In genomic region chr2:10094327-10095100, GRCm38 (mm10) we compare ENCODE assay signal across 23 mouse cellular contexts. TPM values are rescaled to one million over a fixed set of nuclear protein-coding genes. Genes with fewer than 3 reads are reported as not detected.
DNase-seq lines count a peak whose midpoint lies in the region; ATAC-seq and TF ChIP-seq lines count a peak whose summit lies in the region.
"Had no signal": no experiment of that assay in that cellular context is flagged by ENCODE, and none has a peak within 500 bp of the region (broad histone marks: within the 10 kb centered on the region; RNA-seq: fewer than 3 reads in every experiment).

No protein-coding gene starts in this region.

- TF ChIP-seq CTCF in liver, postnatal 0 days (IDR thresholded peaks at IDR 0.05; ENCODE audit: low read depth) = 0 out of 2 replicates have a peak, but pooled peaks have one; percentile 5
- no peak for TF ChIP-seq CTCF in lung, postnatal 0 days (IDR thresholded peaks at IDR 0.05)

- ATAC-seq in heart, embryonic 11.5 days (replicated peaks; ENCODE audit: insufficient number of reproducible peaks, low FRiP score, low TSS enrichment) = no peak
- ATAC-seq in midbrain, embryonic 11.5 days (ENCODE audit: low FRiP score) = peak; percentile 23; the same call in 1 of the 2 replicates
- ATAC-seq in midbrain, embryonic 15.5 days (replicated peaks) = no peak
- peak; percentile 82 for ATAC-seq in liver, postnatal 0 days
- no peak for ATAC-seq in lung, postnatal 0 days
- ATAC-seq: activated CD4-positive, CD25-positive, alpha-beta regulatory T cell, adult 4 months; forebrain, embryonic 13.5 days had no signal

- DNase-seq in heart, adult 11 months = peak; percentile 28
- no peak for DNase-seq in midbrain, embryonic 11.5 days (ENCODE audit: low spot score, missing footprints)
- no peak for DNase-seq in liver, postnatal 0 days
- no peak for DNase-seq in layer of hippocampus, postnatal 25 days (ENCODE audit: extremely low spot score in 1 of 2, low spot score in 1 of 2)
- no peak for DNase-seq in left cerebral cortex, adult 8-10 months (ENCODE audit: low spot score in 2 of 2)
- no peak for DNase-seq in lung, postnatal 0 days (ENCODE audit: low spot score)
- DNase-seq: adrenal gland, postnatal 25 days; cerebellum, adult 11 months; cerebellum, postnatal 10 days; gastrocnemius, postnatal 10 days; heart, adult 2 months; left cerebral cortex, postnatal 4 days; lung, adult 18-20 months; lung, postnatal 36 days had no signal

- H3K36me3 ChIP-seq in heart, embryonic 11.5 days (ENCODE audit: control insufficient read depth, insufficient read depth, low read length) = peaks cover 14% of the 10 kb centered on the region
- H3K36me3 ChIP-seq in midbrain, embryonic 11.5 days (ENCODE audit: control insufficient read depth, insufficient read depth, low read length) = peaks cover 14% of the 10 kb centered on the region
- H3K36me3 ChIP-seq in midbrain, embryonic 15.5 days (replicated peaks) = peaks cover 21% of the 10 kb centered on the region
- H3K36me3 ChIP-seq in liver, postnatal 0 days (replicated peaks; ENCODE audit: insufficient read depth, low read length) = peaks cover 48% of the 10 kb centered on the region
- peaks cover 25% of the 10 kb centered on the region; the same call in 1 of the 2 replicates for H3K36me3 ChIP-seq in lung, postnatal 0 days (ENCODE audit: insufficient read depth, low read length)

- H3K4me2 ChIP-seq in heart, embryonic 11.5 days = no peak overlapping the region
- H3K4me2 ChIP-seq in midbrain, embryonic 11.5 days = no peak overlapping the region
- H3K4me2 ChIP-seq in midbrain, embryonic 15.5 days = no peak overlapping the region
- H3K4me2 ChIP-seq in liver, postnatal 0 days (ENCODE audit: low read depth, low read length) = no peak overlapping the region
- no peak overlapping the region for H3K4me2 ChIP-seq in lung, postnatal 0 days (replicated peaks; ENCODE audit: low read depth, low read length)
- H3K4me2 ChIP-seq: embryonic facial prominence, embryonic 12.5 days; forebrain, embryonic 13.5 days; heart, embryonic 15.5 days had no signal

- no peak overlapping the region for H3K9ac ChIP-seq in heart, embryonic 11.5 days (ENCODE audit: low read depth, low read length)
- no peak overlapping the region for H3K9ac ChIP-seq in midbrain, embryonic 11.5 days (ENCODE audit: low read length)
- H3K9ac ChIP-seq in midbrain, embryonic 15.5 days = no peak overlapping the region
- no peak overlapping the region for H3K9ac ChIP-seq in liver, postnatal 0 days (replicated peaks)
- no peak overlapping the region for H3K9ac ChIP-seq in lung, postnatal 0 days (replicated peaks; ENCODE audit: low read depth)
- H3K9ac ChIP-seq: embryonic facial prominence, embryonic 12.5 days; forebrain, embryonic 13.5 days; heart, embryonic 15.5 days had no signal

- no peak overlapping the region for H3K27ac ChIP-seq in heart, embryonic 11.5 days (ENCODE audit: low read depth, low read length)
- no peak overlapping the region for H3K27ac ChIP-seq in midbrain, embryonic 11.5 days (ENCODE audit: low read depth, low read length)
- no peak overlapping the region for H3K27ac ChIP-seq in midbrain, embryonic 15.5 days
- H3K27ac ChIP-seq in liver, postnatal 0 days (ENCODE audit: low read depth) = peak overlapping the region; percentile 86
- no peak overlapping the region for H3K27ac ChIP-seq in lung, postnatal 0 days (ENCODE audit: low read length)
- H3K27ac ChIP-seq: embryonic facial prominence, embryonic 12.5 days; forebrain, embryonic 13.5 days; heart, adult 2 months; heart, embryonic 15.5 days had no signal

- H3K4me1 ChIP-seq in heart, embryonic 11.5 days (ENCODE audit: control insufficient read depth, insufficient read depth, low read length) = no peaks in the 10 kb centered on the region
- no peaks in the 10 kb centered on the region for H3K4me1 ChIP-seq in midbrain, embryonic 11.5 days (ENCODE audit: control insufficient read depth, insufficient read depth, low read length)
- no peaks in the 10 kb centered on the region for H3K4me1 ChIP-seq in midbrain, embryonic 15.5 days
- peaks cover 11% of the 10 kb centered on the region for H3K4me1 ChIP-seq in liver, postnatal 0 days (ENCODE audit: insufficient read depth)
- no peaks in the 10 kb centered on the region for H3K4me1 ChIP-seq in lung, postnatal 0 days (ENCODE audit: insufficient read depth, low read depth, low read length)
- H3K4me1 ChIP-seq: embryonic facial prominence, embryonic 12.5 days; forebrain, embryonic 13.5 days; heart, embryonic 15.5 days had no signal

- WGBS in heart, embryonic 11.5 days (ENCODE audit: insufficient replicate concordance) = 84% methylated on average over 14 of the region's 14 CpGs
- WGBS in midbrain, embryonic 11.5 days = 89% methylated on average over 14 of the region's 14 CpGs
- WGBS in midbrain, embryonic 15.5 days = 87% methylated on average over 14 of the region's 14 CpGs
- 64% methylated on average over 14 of the region's 14 CpGs for WGBS in liver, postnatal 0 days (ENCODE audit: insufficient replicate concordance)
- 70% methylated on average over 14 of the region's 14 CpGs for WGBS in lung, postnatal 0 days

- H3K27me3 ChIP-seq in heart, embryonic 11.5 days (ENCODE audit: control insufficient read depth, insufficient read depth, low read length) = no peaks in the 10 kb centered on the region
- no peaks in the 10 kb centered on the region for H3K27me3 ChIP-seq in midbrain, embryonic 11.5 days (ENCODE audit: control insufficient read depth, insufficient read depth, low read length)
- H3K27me3 ChIP-seq in midbrain, embryonic 15.5 days (replicated peaks) = no peaks in the 10 kb centered on the region
- H3K27me3 ChIP-seq in liver, postnatal 0 days (ENCODE audit: insufficient read depth, low read length) = no peaks in the 10 kb centered on the region
- no peaks in the 10 kb centered on the region for H3K27me3 ChIP-seq in lung, postnatal 0 days (replicated peaks; ENCODE audit: insufficient read depth, low read length)
- H3K27me3 ChIP-seq: embryonic facial prominence, embryonic 12.5 days; forebrain, embryonic 13.5 days; heart, embryonic 15.5 days had no signal

- TF ChIP-seq EP300 in liver, postnatal 0 days (IDR thresholded peaks at IDR 0.05; ENCODE audit: low read depth) = no peak
- no peak for TF ChIP-seq EP300 in lung, postnatal 0 days (IDR thresholded peaks at IDR 0.05)

- no peak overlapping the region for H3K4me3 ChIP-seq in heart, embryonic 11.5 days (ENCODE audit: low read depth, low read length)
- no peak overlapping the region for H3K4me3 ChIP-seq in midbrain, embryonic 11.5 days (ENCODE audit: low read depth, low read length)
- H3K4me3 ChIP-seq in midbrain, embryonic 15.5 days = no peak overlapping the region
- no peak overlapping the region for H3K4me3 ChIP-seq in liver, postnatal 0 days (ENCODE audit: low read depth, low read length)
- H3K4me3 ChIP-seq in lung, postnatal 0 days (ENCODE audit: low read depth, low read length) = no peak overlapping the region
- H3K4me3 ChIP-seq: embryonic facial prominence, embryonic 12.5 days; erythroblast, embryonic 14.5 days; forebrain, embryonic 13.5 days; heart, adult 2 months; heart, embryonic 15.5 days had no signal

- no peaks in the 10 kb centered on the region for H3K9me3 ChIP-seq in heart, embryonic 11.5 days (replicated peaks; ENCODE audit: control insufficient read depth, low read length)
- H3K9me3 ChIP-seq in midbrain, embryonic 11.5 days (ENCODE audit: control insufficient read depth, low read length) = no peaks in the 10 kb centered on the region
- H3K9me3 ChIP-seq in midbrain, embryonic 15.5 days = no peaks in the 10 kb centered on the region
- no peaks in the 10 kb centered on the region for H3K9me3 ChIP-seq in liver, postnatal 0 days (ENCODE audit: low read length)
- H3K9me3 ChIP-seq in lung, postnatal 0 days (ENCODE audit: low read length) = no peaks in the 10 kb centered on the region
- H3K9me3 ChIP-seq: embryonic facial prominence, embryonic 12.5 days; forebrain, embryonic 13.5 days; heart, embryonic 15.5 days had no signal

RNA-seq across cellular contexts. Expression of gene Kin, which starts 14.1 kb away (rescaled TPM):
- polyA plus RNA-seq in heart, embryonic 11.5 days (2014; fragmentation: Nextera tagmentation; extraction: Ambion mirVana) = 22.6 and 27.7 TPM in 2 replicates
- 42.5 and 45.0 TPM in 2 replicates for polyA plus RNA-seq in midbrain, embryonic 11.5 days (2014; fragmentation: Nextera tagmentation; extraction: Ambion mirVana)
- 32.1 and 32.7 TPM in 2 replicates for polyA plus RNA-seq in midbrain, embryonic 15.5 days (2015; fragmentation: Nextera tagmentation; extraction: Ambion mirVana)
- 16.1 and 16.2 TPM in 2 replicates for polyA plus RNA-seq in liver, postnatal 0 days (2015; fragmentation: Nextera tagmentation; extraction: Ambion mirVana)
- total RNA-seq in layer of hippocampus, postnatal 25 days (2021) = 10 to 100 TPM; 12.5 to 13.6 TPM
- 10 to 100 TPM in 3 of 4 experiments, 1 to 10 TPM in 1; 9.0 to 15.2 (median 11.9) TPM for total RNA-seq in left cerebral cortex, adult 8-10 months (2022)
- 21.2 and 24.0 TPM in 2 replicates for polyA plus RNA-seq in lung, postnatal 0 days (2015; fragmentation: Nextera tagmentation; extraction: Ambion mirVana)

RNA-seq across cellular contexts. Expression of gene Atp5c1, which starts 14.2 kb away (rescaled TPM):
- polyA plus RNA-seq in heart, embryonic 11.5 days (2014; fragmentation: Nextera tagmentation; extraction: Ambion mirVana) = 1,104 and 1,135 TPM in 2 replicates
- 532 and 553 TPM in 2 replicates for polyA plus RNA-seq in midbrain, embryonic 11.5 days (2014; fragmentation: Nextera tagmentation; extraction: Ambion mirVana)
- 513 and 528 TPM in 2 replicates for polyA plus RNA-seq in midbrain, embryonic 15.5 days (2015; fragmentation: Nextera tagmentation; extraction: Ambion mirVana)
- 439 and 445 TPM in 2 replicates for polyA plus RNA-seq in liver, postnatal 0 days (2015; fragmentation: Nextera tagmentation; extraction: Ambion mirVana)
- total RNA-seq in layer of hippocampus, postnatal 25 days (2021) = 100 to 1,000 TPM; 261 to 293 TPM
- total RNA-seq in left cerebral cortex, adult 8-10 months (2022) = 100 to 1,000 TPM; 248 to 267 (median 258) TPM
- polyA plus RNA-seq in lung, postnatal 0 days (2015; fragmentation: Nextera tagmentation; extraction: Ambion mirVana) = 352 TPM in 2 replicates

RNA-seq across cellular contexts. Expression of gene Itih2, which starts 36.7 kb away (rescaled TPM):
- 0.87 and 6.1 TPM in 2 replicates for polyA plus RNA-seq in heart, embryonic 11.5 days (2014; fragmentation: Nextera tagmentation; extraction: Ambion mirVana)
- polyA plus RNA-seq in midbrain, embryonic 11.5 days (2014; fragmentation: Nextera tagmentation; extraction: Ambion mirVana) = 0.06 and 0.12 TPM in 2 replicates
- 3.8 and 4.2 TPM in 2 replicates for polyA plus RNA-seq in midbrain, embryonic 15.5 days (2015; fragmentation: Nextera tagmentation; extraction: Ambion mirVana)
- 527 and 547 TPM in 2 replicates for polyA plus RNA-seq in liver, postnatal 0 days (2015; fragmentation: Nextera tagmentation; extraction: Ambion mirVana)
- total RNA-seq in layer of hippocampus, postnatal 25 days (2021) = 1 to 10 TPM; 1.6 to 2.1 TPM
- total RNA-seq in left cerebral cortex, adult 8-10 months (2022) = 1 to 10 TPM; 1.5 to 2.8 (median 2.3) TPM
- 1.6 and 1.7 TPM in 2 replicates for polyA plus RNA-seq in lung, postnatal 0 days (2015; fragmentation: Nextera tagmentation; extraction: Ambion mirVana)
- total RNA-seq: hematopoietic stem cell, adult 5-6 weeks had no signal
- polyA plus RNA-seq: activated CD4-positive, CD25-positive, alpha-beta regulatory T cell, adult 4 months; small intestine, adult 2 months had no signal

RNA-seq across cellular contexts. Expression of gene Taf3, which starts 46.1 kb away (rescaled TPM):
- polyA plus RNA-seq in heart, embryonic 11.5 days (2014; fragmentation: Nextera tagmentation; extraction: Ambion mirVana) = 10.0 and 11.9 TPM in 2 replicates
- 17.0 and 17.7 TPM in 2 replicates for polyA plus RNA-seq in midbrain, embryonic 11.5 days (2014; fragmentation: Nextera tagmentation; extraction: Ambion mirVana)
- polyA plus RNA-seq in midbrain, embryonic 15.5 days (2015; fragmentation: Nextera tagmentation; extraction: Ambion mirVana) = 14.2 and 14.8 TPM in 2 replicates
- polyA plus RNA-seq in liver, postnatal 0 days (2015; fragmentation: Nextera tagmentation; extraction: Ambion mirVana) = 3.9 and 5.7 TPM in 2 replicates
- total RNA-seq in layer of hippocampus, postnatal 25 days (2021) = 10 to 100 TPM; 12.9 to 13.9 TPM
- total RNA-seq in left cerebral cortex, adult 8-10 months (2022) = 10 to 100 TPM; 12.8 to 14.9 (median 13.8) TPM
- 7.5 and 8.4 TPM in 2 replicates for polyA plus RNA-seq in lung, postnatal 0 days (2015; fragmentation: Nextera tagmentation; extraction: Ambion mirVana)

RNA-seq across cellular contexts. Expression of gene Itih5, which starts 58.9 kb away (rescaled TPM):
- 2.7 and 3.8 TPM in 2 replicates for polyA plus RNA-seq in heart, embryonic 11.5 days (2014; fragmentation: Nextera tagmentation; extraction: Ambion mirVana)
- polyA plus RNA-seq in midbrain, embryonic 11.5 days (2014; fragmentation: Nextera tagmentation; extraction: Ambion mirVana) = 7.4 and 7.6 TPM in 2 replicates
- polyA plus RNA-seq in midbrain, embryonic 15.5 days (2015; fragmentation: Nextera tagmentation; extraction: Ambion mirVana) = 7.3 and 9.2 TPM in 2 replicates
- 2.8 and 3.2 TPM in 2 replicates for polyA plus RNA-seq in liver, postnatal 0 days (2015; fragmentation: Nextera tagmentation; extraction: Ambion mirVana)
- 10 to 100 TPM; 14.4 to 15.8 TPM for total RNA-seq in layer of hippocampus, postnatal 25 days (2021)
- total RNA-seq in left cerebral cortex, adult 8-10 months (2022) = 10 to 100 TPM; 11.9 to 13.9 (median 13.5) TPM
- 3.0 and 4.0 TPM in 2 replicates for polyA plus RNA-seq in lung, postnatal 0 days (2015; fragmentation: Nextera tagmentation; extraction: Ambion mirVana)
- polyA plus RNA-seq: erythroblast, embryonic 14.5 days had no signal

Comparison
In these comparisons a context has a peak if more than half of its experiments do, and no peak if none do; other contexts are left out.
1. ATAC-seq: peak in midbrain, embryonic 11.5 days (single experiment) and liver, postnatal 0 days (single experiment); none in heart, embryonic 11.5 days (single experiment), midbrain, embryonic 15.5 days (single experiment) and lung, postnatal 0 days (single experiment).
2. RNA of gene Itih2, which starts 36.7 kb away (polyA plus RNA-seq): 527 to 547 TPM in liver, postnatal 0 days; 0.87 to 6.1 TPM in heart, embryonic 11.5 days, 3.8 to 4.2 TPM in midbrain, embryonic 15.5 days, 1.6 to 1.7 TPM in lung, postnatal 0 days and 0.06 to 0.12 TPM in midbrain, embryonic 11.5 days; every median in the first group is over 10 times any median in the second.